Mouse (Mus musculus) megakaryocyte, embryonic 14.5 days (primary cell): Measurements from ENCODE around the gene Helq.

Experiments used
- FLI1 ChIP-seq: IDR thresholded peaks from 2 replicates; pipeline ENCODE4 v1.6.1; 2012; ENCODE audit warnings: low read length, inconsistent platforms, mixed read lengths
- GATA1 ChIP-seq: IDR thresholded peaks from 3 replicates; pipeline ENCODE4 v1.6.1; 2012; ENCODE audit warnings: mixed read lengths, low read length, inconsistent platforms, borderline replicate concordance

DNA sequence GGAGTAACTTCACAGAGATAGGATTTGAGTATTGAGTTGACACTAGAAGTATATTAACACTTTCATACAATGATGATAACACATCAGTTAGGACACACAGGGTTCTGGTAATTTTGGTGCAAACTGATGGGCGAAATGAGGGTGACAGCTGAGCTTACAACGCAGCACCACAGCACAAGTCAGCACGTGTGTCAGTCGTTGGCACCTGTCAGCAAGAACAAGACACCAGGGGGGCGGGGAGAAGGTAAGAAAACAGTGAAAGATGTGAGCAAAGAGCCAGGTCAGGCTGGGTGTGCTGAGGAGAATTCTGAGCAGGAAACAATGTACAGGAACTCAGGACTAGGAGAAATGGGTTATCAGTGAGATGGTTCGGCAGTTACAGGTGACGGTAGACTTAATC, 36.7 kb downstream of the Helq start:
- TF ChIP-seq GATA1 (no peak), FLI1 (no peak)
